ENCODE assay signal across 11 mouse cellular contexts in genomic region chr6:127973553-127973952, GRCm38 (mm10).
DNase-seq lines count a peak whose midpoint lies in the region; ATAC-seq and TF ChIP-seq lines count a peak whose summit lies in the region.
"Had no signal": no experiment of that assay in that cellular context is flagged by ENCODE, and none has a peak within 500 bp of the region (broad histone marks: within the 10 kb centered on the region; RNA-seq: fewer than 3 reads in every experiment).

No protein-coding gene starts in this region.

- no peak for TF ChIP-seq CTCF in brain, embryonic 14.5 days (IDR thresholded peaks at IDR 0.05; ENCODE audit: borderline replicate concordance, extremely low read depth, insufficient read depth, insufficient read length)

- no peak overlapping the region for H3K4me2 ChIP-seq in heart, embryonic 11.5 days
- no peak overlapping the region for H3K4me2 ChIP-seq in hindbrain, embryonic 11.5 days (replicated peaks; ENCODE audit: low read depth, low read length)
- H3K4me2 ChIP-seq in midbrain, embryonic 12.5 days (replicated peaks): no peak overlapping the region

- no peaks in the 10 kb centered on the region for H3K36me3 ChIP-seq in heart, embryonic 11.5 days (ENCODE audit: control insufficient read depth, insufficient read depth, low read length)
- no peaks in the 10 kb centered on the region for H3K36me3 ChIP-seq in hindbrain, embryonic 11.5 days (ENCODE audit: control insufficient read depth, insufficient read depth, low read length)
- no peaks in the 10 kb centered on the region for H3K36me3 ChIP-seq in midbrain, embryonic 12.5 days

- ATAC-seq in heart, embryonic 11.5 days (replicated peaks; ENCODE audit: insufficient number of reproducible peaks, low FRiP score, low TSS enrichment): no peak
- ATAC-seq in hindbrain, embryonic 11.5 days (ENCODE audit: low FRiP score): peak; percentile 36; the same call in 1 of the 2 replicates
- no peak for ATAC-seq in midbrain, embryonic 12.5 days (ENCODE audit: low FRiP score, low read depth)
- ATAC-seq: liver, postnatal 0 days had no signal

- no peaks in the 10 kb centered on the region for H3K27me3 ChIP-seq in heart, embryonic 11.5 days (ENCODE audit: control insufficient read depth, insufficient read depth, low read length)
- H3K27me3 ChIP-seq in hindbrain, embryonic 11.5 days (ENCODE audit: control insufficient read depth, insufficient read depth, low read length): no peaks in the 10 kb centered on the region; the same call in 1 of the 2 replicates
- no peaks in the 10 kb centered on the region for H3K27me3 ChIP-seq in midbrain, embryonic 12.5 days

- H3K9me3 ChIP-seq in heart, embryonic 11.5 days (replicated peaks; ENCODE audit: control insufficient read depth, low read length): no peaks in the 10 kb centered on the region
- H3K9me3 ChIP-seq in hindbrain, embryonic 11.5 days (ENCODE audit: control insufficient read depth, low read length): no peaks in the 10 kb centered on the region
- H3K9me3 ChIP-seq in midbrain, embryonic 12.5 days: no peaks in the 10 kb centered on the region

- intact Hi-C loops in heart, postnatal 14 days (cut with DNase I): no loop called here

- TF ChIP-seq POLR2A in brain, embryonic 14.5 days (IDR thresholded peaks at IDR 0.05; ENCODE audit: borderline replicate concordance, extremely low read depth, insufficient read depth, insufficient read length, poor library complexity, severe bottlenecking): no peak

- peak overlapping the region; percentile 12; the same call in 1 of the 2 replicates for H3K9ac ChIP-seq in heart, embryonic 11.5 days (ENCODE audit: low read depth, low read length)
- no peak overlapping the region for H3K9ac ChIP-seq in hindbrain, embryonic 11.5 days (ENCODE audit: low read depth, low read length)
- H3K9ac ChIP-seq in midbrain, embryonic 12.5 days (replicated peaks): no peak overlapping the region
- H3K9ac ChIP-seq: liver, postnatal 0 days had no signal

- H3K4me1 ChIP-seq in heart, embryonic 11.5 days (ENCODE audit: control insufficient read depth, insufficient read depth, low read length): peaks cover 44% of the 10 kb centered on the region
- H3K4me1 ChIP-seq in hindbrain, embryonic 11.5 days (replicated peaks; ENCODE audit: control insufficient read depth, insufficient read depth, low read length): peaks cover 8% of the 10 kb centered on the region; the same call in 1 of the 2 replicates
- H3K4me1 ChIP-seq in midbrain, embryonic 12.5 days: peaks cover 15% of the 10 kb centered on the region; the same call in 1 of the 2 replicates

- peak overlapping the region; percentile 37; the same call in 1 of the 2 replicates for H3K27ac ChIP-seq in heart, embryonic 11.5 days (ENCODE audit: low read depth, low read length)
- H3K27ac ChIP-seq in hindbrain, embryonic 11.5 days (ENCODE audit: low read depth, low read length): peak overlapping the region; percentile 36; the same call in 1 of the 2 replicates
- H3K27ac ChIP-seq in midbrain, embryonic 12.5 days (replicated peaks): peak overlapping the region; percentile 0; the same call in 1 of the 2 replicates

- 76% methylated on average over 6 of the region's 6 CpGs for WGBS in heart, embryonic 11.5 days (ENCODE audit: insufficient replicate concordance)
- 45% methylated on average over 6 of the region's 6 CpGs for WGBS in hindbrain, embryonic 11.5 days
- WGBS in midbrain, embryonic 12.5 days: 43% methylated on average over 6 of the region's 6 CpGs

- H3K4me3 ChIP-seq in heart, embryonic 11.5 days (ENCODE audit: low read depth, low read length): no peak overlapping the region
- no peak overlapping the region for H3K4me3 ChIP-seq in hindbrain, embryonic 11.5 days (ENCODE audit: low read depth, low read length)
- no peak overlapping the region for H3K4me3 ChIP-seq in midbrain, embryonic 12.5 days

- no peak for DNase-seq in heart, postnatal 14 days
- DNase-seq in brain, embryonic 14.5 days (ENCODE audit: low read depth): peak; percentile 62
- DNase-seq in hindbrain, embryonic 11.5 days (ENCODE audit: low spot score): no peak
- DNase-seq in MN1 (ENCODE audit: low spot score): no peak
- no peak for DNase-seq in yolk sac, embryonic 10.5 days (ENCODE audit: low spot score)
- no peak for DNase-seq in left cerebral cortex, adult 11 months (ENCODE audit: low spot score)
- DNase-seq: cerebellum, adult 11-12 months; liver, postnatal 0 days; right cerebral cortex, adult 18-20 months had no signal
